26 mouse cellular contexts compared by ENCODE assay signal in genomic region chr5:13432574-13432973, GRCm38 (mm10).
A peak's percentile ranks its signal among the peaks of the same experiment; 100 is the strongest.
DNase-seq lines count a peak whose midpoint lies in the region; ATAC-seq and TF ChIP-seq lines count a peak whose summit lies in the region.
"Had no signal": no experiment of that assay in that cellular context is flagged by ENCODE, and none has a peak within 500 bp of the region (broad histone marks: within the 10 kb centered on the region; RNA-seq: fewer than 3 reads in every experiment).

No protein-coding gene starts in this region.

- no peaks in the 10 kb centered on the region for H3K9me3 ChIP-seq in heart, embryonic 15.5 days (replicated peaks)
- H3K9me3 ChIP-seq in heart, embryonic 12.5 days (replicated peaks), result no peaks in the 10 kb centered on the region
- H3K9me3 ChIP-seq in midbrain, embryonic 11.5 days (ENCODE audit: control insufficient read depth, low read length), result no peaks in the 10 kb centered on the region
- H3K9me3 ChIP-seq in midbrain, embryonic 10.5 days (replicated peaks), result no peaks in the 10 kb centered on the region
- H3K9me3 ChIP-seq: heart, embryonic 10.5 days; hindbrain, embryonic 10.5 days; hindbrain, embryonic 13.5 days had no signal

- no peak overlapping the region for H3K4me2 ChIP-seq in heart, embryonic 15.5 days
- no peak overlapping the region for H3K4me2 ChIP-seq in heart, embryonic 12.5 days
- H3K4me2 ChIP-seq in midbrain, embryonic 11.5 days, result no peak overlapping the region
- H3K4me2 ChIP-seq in myocyte (ENCODE audit: low read depth), result peak overlapping the region; percentile 8
- H3K4me2 ChIP-seq: hindbrain, embryonic 13.5 days had no signal

- DNase-seq in midbrain, embryonic 11.5 days (ENCODE audit: low spot score, missing footprints), result peak; percentile 64
- no peak for DNase-seq in midbrain, embryonic 10.5 days (ENCODE audit: low spot score)
- DNase-seq in embryo, embryonic 11 days, result no peak
- DNase-seq: adrenal gland, adult 8-10 months; adrenal gland, postnatal 25 days; cerebellum, adult 11-12 months; cerebellum, adult 8-10 months; cerebellum, postnatal 10 days; cerebellum, postnatal 36 days; forebrain, postnatal 0 days; gastrocnemius, postnatal 25 days; heart, adult 18-20 months; heart, postnatal 10 days; heart, postnatal 36 days had no signal

- WGBS in heart, embryonic 15.5 days, result 53% methylated on average over 3 of the region's 3 CpGs
- WGBS in heart, embryonic 12.5 days, result 56% methylated on average over 3 of the region's 3 CpGs
- WGBS in midbrain, embryonic 11.5 days, result 86% methylated on average over 3 of the region's 3 CpGs
- 90% methylated on average over 3 of the region's 3 CpGs for WGBS in midbrain, embryonic 10.5 days

- H3K36me3 ChIP-seq in heart, embryonic 15.5 days, result no peaks in the 10 kb centered on the region
- H3K36me3 ChIP-seq in heart, embryonic 12.5 days, result no peaks in the 10 kb centered on the region
- no peaks in the 10 kb centered on the region for H3K36me3 ChIP-seq in midbrain, embryonic 11.5 days (ENCODE audit: control insufficient read depth, insufficient read depth, low read length)
- no peaks in the 10 kb centered on the region for H3K36me3 ChIP-seq in midbrain, embryonic 10.5 days
- peaks cover 4% of the 10 kb centered on the region for H3K36me3 ChIP-seq in myocyte (ENCODE audit: control insufficient read depth, insufficient read depth)
- H3K36me3 ChIP-seq: heart, embryonic 10.5 days; hindbrain, embryonic 10.5 days; hindbrain, embryonic 13.5 days had no signal

- ATAC-seq in heart, embryonic 15.5 days (replicated peaks; ENCODE audit: insufficient number of reproducible peaks, insufficient read depth, low FRiP score, low read depth), result no peak
- ATAC-seq in heart, embryonic 12.5 days (ENCODE audit: insufficient number of reproducible peaks, low FRiP score), result no peak
- no peak for ATAC-seq in midbrain, embryonic 11.5 days (ENCODE audit: low FRiP score)
- ATAC-seq: activated CD4-positive, CD25-positive, alpha-beta regulatory T cell, adult 4 months; CD4-positive, CD25-positive, alpha-beta regulatory T cell, adult 4 months; forebrain, embryonic 14.5 days; forebrain, postnatal 0 days; hindbrain, postnatal 0 days; inflammation-experienced regulatory T-cells, adult 6 months; intestine, embryonic 16.5 days had no signal

- H3K4me1 ChIP-seq in heart, embryonic 15.5 days (replicated peaks), result no peaks in the 10 kb centered on the region
- H3K4me1 ChIP-seq in heart, embryonic 12.5 days (replicated peaks), result no peaks in the 10 kb centered on the region
- H3K4me1 ChIP-seq in midbrain, embryonic 11.5 days (ENCODE audit: control insufficient read depth, insufficient read depth, low read length), result no peaks in the 10 kb centered on the region
- no peaks in the 10 kb centered on the region for H3K4me1 ChIP-seq in midbrain, embryonic 10.5 days
- H3K4me1 ChIP-seq: heart, embryonic 10.5 days; hindbrain, embryonic 10.5 days; hindbrain, embryonic 13.5 days had no signal

- no peak overlapping the region for H3ac ChIP-seq in myocyte (ENCODE audit: control insufficient read depth, insufficient read length)

- no peak overlapping the region for H3K9ac ChIP-seq in heart, embryonic 15.5 days
- no peak overlapping the region for H3K9ac ChIP-seq in heart, embryonic 12.5 days
- H3K9ac ChIP-seq in midbrain, embryonic 11.5 days (ENCODE audit: low read length), result no peak overlapping the region
- H3K9ac ChIP-seq: forebrain, postnatal 0 days; hindbrain, embryonic 13.5 days had no signal

- H3K27ac ChIP-seq in heart, embryonic 15.5 days, result peak overlapping the region; percentile 20; the same call in 1 of the 2 replicates
- H3K27ac ChIP-seq in heart, embryonic 12.5 days (ENCODE audit: poor library complexity, severe bottlenecking), result no peak overlapping the region
- no peak overlapping the region for H3K27ac ChIP-seq in midbrain, embryonic 11.5 days (ENCODE audit: low read depth, low read length)
- H3K27ac ChIP-seq in midbrain, embryonic 10.5 days (replicated peaks), result no peak overlapping the region
- H3K27ac ChIP-seq: heart, embryonic 10.5 days; hindbrain, embryonic 10.5 days; hindbrain, embryonic 13.5 days; hindbrain, postnatal 0 days had no signal

- H3K27me3 ChIP-seq in heart, embryonic 15.5 days, result no peaks in the 10 kb centered on the region
- H3K27me3 ChIP-seq in heart, embryonic 12.5 days (replicated peaks), result no peaks in the 10 kb centered on the region
- H3K27me3 ChIP-seq in midbrain, embryonic 11.5 days (ENCODE audit: control insufficient read depth, insufficient read depth, low read length), result no peaks in the 10 kb centered on the region
- no peaks in the 10 kb centered on the region for H3K27me3 ChIP-seq in midbrain, embryonic 10.5 days (ENCODE audit: low read depth, poor library complexity, severe bottlenecking)
- H3K27me3 ChIP-seq in myocyte (ENCODE audit: control insufficient read depth, insufficient read depth, insufficient read length), result no peaks in the 10 kb centered on the region
- H3K27me3 ChIP-seq: hindbrain, embryonic 13.5 days had no signal

- H3K4me3 ChIP-seq in heart, embryonic 15.5 days, result no peak overlapping the region
- H3K4me3 ChIP-seq in heart, embryonic 12.5 days, result no peak overlapping the region
- H3K4me3 ChIP-seq in midbrain, embryonic 11.5 days (ENCODE audit: low read depth, low read length), result no peak overlapping the region
- no peak overlapping the region for H3K4me3 ChIP-seq in midbrain, embryonic 10.5 days
- H3K4me3 ChIP-seq in myocyte, result no peak overlapping the region
- H3K4me3 ChIP-seq: heart, embryonic 10.5 days; hindbrain, embryonic 10.5 days; hindbrain, embryonic 13.5 days had no signal

- H3K79me2 ChIP-seq in myocyte (ENCODE audit: control insufficient read depth, insufficient read depth), result peaks cover 4% of the 10 kb centered on the region

- no peak for TF ChIP-seq POLR2A in myocyte (IDR thresholded peaks at IDR 0.05; ENCODE audit: insufficient read length, low read depth)

TF ChIP-seq in myocyte, 11 proteins besides CTCF, POLR2A, EP300 and RAD21:
- TF ChIP-seq CEBPB (IDR thresholded peaks at IDR 0.05; ENCODE audit: insufficient read depth, poor library complexity, severe bottlenecking) (no peak), SRF (IDR thresholded peaks at IDR 0.05; ENCODE audit: control insufficient read depth, insufficient read length, low read depth) (no peak), TCF3 (IDR thresholded peaks at IDR 0.05; ENCODE audit: insufficient read length, low read depth) (no peak), E2F4 (IDR thresholded peaks at IDR 0.05; ENCODE audit: insufficient read depth) (no peak), MAX (IDR thresholded peaks at IDR 0.05; ENCODE audit: low read depth) (no peak)
